Mouse (Mus musculus): ENCODE measurements around the gene Kcnj11. TPM values are rescaled to one million over a fixed set of nuclear protein-coding genes. Genes with fewer than 3 reads are reported as not detected.

Gene Kcnj11
- 4.6 and 4.7 TPM in 2 replicates for polyA plus RNA-seq (2021; fragmentation: Nextera tagmentation)
- long read RNA-seq, experiment 1, transcript Kcnj11-205 (1 exons, 3,142 nt) = major isoform, 6 of 8 reads
- long read RNA-seq, experiment 1, partial matches to known transcripts = 0 of 8 reads
- long read RNA-seq, experiment 1, other reads (novel, unspliced or antisense) = 0 of 8 reads
- long read RNA-seq, experiment 2, transcript Kcnj11-202 (2 exons, 494 nt) = minor isoform, 8 of 36 reads
- long read RNA-seq, experiment 2, transcript Kcnj11-205 (1 exons, 3,142 nt) = major isoform, 12 of 36 reads
- long read RNA-seq, experiment 2, transcript Kcnj11-201 (2 exons, 917 nt) = major isoform, 12 of 36 reads
- long read RNA-seq, experiment 2, partial matches to known transcripts = 0 of 36 reads
- long read RNA-seq, experiment 2, other reads (novel, unspliced or antisense) = 4 of 36 reads

DNA sequence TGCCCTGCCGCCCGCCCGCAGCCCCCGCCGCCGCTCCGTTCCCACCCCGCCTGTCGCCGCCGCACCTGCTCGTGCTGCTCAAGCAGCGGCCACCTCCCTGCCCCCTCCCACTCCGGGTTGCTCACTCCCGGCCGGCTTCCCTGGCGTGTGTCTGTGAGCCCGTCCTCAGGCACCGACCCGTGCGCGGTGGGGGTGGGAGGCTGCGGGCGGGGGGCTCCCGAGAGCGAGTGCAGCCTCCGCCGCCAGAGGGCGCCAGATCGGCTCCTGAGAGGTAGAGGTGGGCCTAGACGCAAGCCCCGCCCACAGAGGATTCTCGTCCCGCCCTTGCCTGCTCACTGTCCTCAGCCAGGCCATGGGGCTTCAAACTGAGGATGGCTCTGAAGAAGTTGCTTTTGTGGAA is at the start of gene Kcnj11:
Gene Kcnj11 (minus strand): TSS at position 202 of the 400 bp plus-strand sequence.

Other genes with a start within 250 kb of the Kcnj11 start
- 44.4 and 48.6 TPM in 2 replicates for gene Kdelr1, start 228.0 kb downstream of the Kcnj11 start, polyA plus RNA-seq (2021; fragmentation: Nextera tagmentation)
- 0.59 and 0.88 TPM in 2 replicates for gene Grin2d, start 222.4 kb downstream of the Kcnj11 start, polyA plus RNA-seq (2021; fragmentation: Nextera tagmentation)
- gene Syngr4, start 204.1 kb downstream of the Kcnj11 start, polyA plus RNA-seq (2021; fragmentation: Nextera tagmentation) = not detected in 2 replicates
- gene Tmem143, start 203.8 kb downstream of the Kcnj11 start, polyA plus RNA-seq (2021; fragmentation: Nextera tagmentation) = 2.6 and 3.3 TPM in 2 replicates
- gene Emp3, start 179.4 kb downstream of the Kcnj11 start, polyA plus RNA-seq (2021; fragmentation: Nextera tagmentation) = 6.8 and 8.2 TPM in 2 replicates
- 1.2 and 2.6 TPM in 2 replicates for gene Ccdc114, start 176.7 kb downstream of the Kcnj11 start, polyA plus RNA-seq (2021; fragmentation: Nextera tagmentation)
- 0.10 and 0.13 TPM in 2 replicates for gene Abcc6, start 70.5 kb downstream of the Kcnj11 start, polyA plus RNA-seq (2021; fragmentation: Nextera tagmentation)
- gene Nomo1, start 67.1 kb downstream of the Kcnj11 start, polyA plus RNA-seq (2021; fragmentation: Nextera tagmentation) = 21.3 and 22.8 TPM in 2 replicates
- 13.3 and 13.9 TPM in 2 replicates for gene Abcc8, start 79.3 kb upstream of the Kcnj11 start, polyA plus RNA-seq (2021; fragmentation: Nextera tagmentation)
- gene Ush1c, start 137.7 kb upstream of the Kcnj11 start, polyA plus RNA-seq (2021; fragmentation: Nextera tagmentation) = 0.28 TPM in 1 of 2 replicates, not detected in the other
- not detected in 2 replicates for gene Otog, start 140.2 kb upstream of the Kcnj11 start, polyA plus RNA-seq (2021; fragmentation: Nextera tagmentation)

Data from layer of hippocampus, adult 6 months (tissue).